Mouse (Mus musculus) CH12.LX (cell line): ENCODE data around the gene Cpeb1. TPM values are rescaled to one million over a fixed set of nuclear protein-coding genes. Genes with fewer than 3 reads are reported as not detected.

Experiments used
- DNase-seq: peaks from one replicate; pipeline ENCODE4 v3.0.0-alpha.2; 2013; ENCODE audit errors: extremely low read depth
- H3K27ac ChIP-seq: 2 replicates; pipeline ENCODE4 v1.5.1; 2012; ENCODE audit warnings: low read depth, mild to moderate bottlenecking, control low read depth, moderate library complexity; ENCODE audit not compliant: insufficient read depth
- H3K27me3 ChIP-seq: replicated peaks from 2 replicates; pipeline ENCODE3; 2012; ENCODE audit warnings: inconsistent platforms
- H3K36me3 ChIP-seq, 2 experiments: replicated peaks in 1 of 2; 2 replicates each; pipeline versions ENCODE3 to v1.6.1; 2012; ENCODE audit warnings: inconsistent platforms in 1 of 2, low read length in 1 of 2, mild to moderate bottlenecking in 1 of 2, mixed read lengths in 1 of 2, moderate library complexity in 1 of 2; ENCODE audit not compliant: control insufficient read depth in 1 of 2, insufficient read depth in 1 of 2
- H3K4me1 ChIP-seq, 2 experiments: 2 replicates each; pipeline ENCODE4 v1.6.1; 2012; ENCODE audit warnings: inconsistent platforms in 1 of 2, moderate library complexity in 1 of 2; ENCODE audit not compliant: insufficient read depth in 2 of 2, control insufficient read depth in 1 of 2
- H3K4me2 ChIP-seq: 2 replicates; pipeline ENCODE4 v1.6.1; 2012; ENCODE audit warnings: low read depth, mild to moderate bottlenecking, control low read depth; ENCODE audit not compliant: poor library complexity, insufficient read depth, severe bottlenecking
- H3K4me3 ChIP-seq, 3 experiments: fragments of 150-350 bp in 1 of 3; sonication (generic) in 1 of 3; replicated peaks in 1 of 3; 2 replicates each; pipeline versions ENCODE3 to v1.5.1; 2011 to 2012; ENCODE audit warnings: low read depth in 2 of 3, low read length in 2 of 3, mild to moderate bottlenecking in 2 of 3, moderate library complexity in 2 of 3, control low read depth in 1 of 3, improper control_type of control experiment in 1 of 3, inconsistent platforms in 1 of 3, mixed read lengths in 1 of 3; ENCODE audit not compliant: poor library complexity in 1 of 3
- H3K79me2 ChIP-seq: replicated peaks from 2 replicates; pipeline ENCODE4 v1.6.1; 2012; ENCODE audit warnings: mild to moderate bottlenecking, moderate library complexity; ENCODE audit not compliant: control insufficient read depth, poor library complexity, insufficient read depth, severe bottlenecking; ENCODE audit errors: extremely low read depth
- H3K9ac ChIP-seq: 2 replicates; pipeline ENCODE4 v1.6.1; 2012; ENCODE audit warnings: low read depth, mild to moderate bottlenecking, control low read depth, moderate library complexity; ENCODE audit not compliant: insufficient read depth
- H3K9me3 ChIP-seq: replicated peaks from 2 replicates; pipeline ENCODE3; 2012; ENCODE audit warnings: low read length, inconsistent platforms, mixed read lengths
- HCFC1 ChIP-seq: IDR thresholded peaks from 2 replicates; pipeline ENCODE4 v1.6.1; 2012; ENCODE audit warnings: low read depth, mild to moderate bottlenecking, inconsistent platforms, low read length, improper control_type of control experiment
- MAX ChIP-seq: IDR thresholded peaks from 2 replicates; pipeline ENCODE4 v1.6.1; 2011; ENCODE audit warnings: low read length, improper control_type of control experiment
- RAD21 ChIP-seq: IDR thresholded peaks from 2 replicates; pipeline ENCODE4 v1.6.1; 2011; ENCODE audit warnings: low read depth, mild to moderate bottlenecking, low read length, improper control_type of control experiment, moderate library complexity
- UBTF ChIP-seq: IDR thresholded peaks from 2 replicates; pipeline ENCODE4 v1.6.1; 2012; ENCODE audit warnings: low read depth, mild to moderate bottlenecking, inconsistent platforms, low read length, improper control_type of control experiment, moderate library complexity
- dilution Hi-C: fragments of 300-500 bp; cut with MboI; formaldehyde crosslinking; loops from 2 replicates; pipeline ENCODE4 v1.14.3; 2020; ENCODE audit warnings: low sequenced_read_pairs; ENCODE audit not compliant: extremely low pct_unique_long_range_greater_than_20kb, extremely low pct_ligation_motif_present
- in situ Hi-C: fragments of 300-500 bp; cut with MboI; formaldehyde crosslinking; loops from 3 replicates; pipeline ENCODE4 v1.14.3; 2019; ENCODE audit warnings: low sequenced_read_pairs, low pct_ligation_motif_present, low pct_unique_long_range_greater_than_20kb, mixed read lengths
- polyA plus RNA-seq: library from polyadenylated mRNA; unstranded; fragments of >175 nt; gene quantifications from 2 replicates; pipeline ENCODE4 v1.2.1, GENCODE M21; 2012; ENCODE audit warnings: low read depth; ENCODE audit not compliant: insufficient read length
- total RNA-seq, 2 experiments: library from RNA; depleted of rRNA; stranded (reverse); fragments of 300-350 nt in 1 of 2; fragments of >200 nt in 1 of 2; gene quantifications; 2 replicates each; pipeline ENCODE4 v1.2.3; 2012 to 2014

Gene Cpeb1
- total and polyA plus RNA-seq, 3 experiments: 0.26 TPM; not detected in 2

- Histone ChIP-seq H3K9ac (no peak overlapping the region), H3K4me3 (no peak overlapping the region), H3K36me3 (peaks cover 17 to 56% of the 10 kb centered on the region in 2 experiments), H3K4me2 (no peak overlapping the region), H3K79me2 (no peaks in the 10 kb centered on the region), H3K27me3 (no peaks in the 10 kb centered on the region), H3K4me1 (peaks cover 3 to 28% of the 10 kb centered on the region in 2 experiments; a peak in 3 of 4 replicates), H3K9me3 (no peaks in the 10 kb centered on the region), H3K27ac (no peak overlapping the region)
- in situ Hi-C loops (no loop called here), dilution Hi-C loops (no loop called here)
- DNase-seq: no peak
- TF ChIP-seq HCFC1 (no peak), RAD21 (no peak), UBTF (no peak), MAX (no peak)
Observed at GRCm38 (mm10) chr7:81298206-81298605, 157.1 kb downstream of the Cpeb1 start.

Other genes with a start within 250 kb of the Cpeb1 start
- 8.1 and 9.1 TPM in 2 replicates for gene Pde8a, start 241.9 kb downstream of the Cpeb1 start, total RNA-seq (2012; rRNA removed)
- gene Pde8a, start 241.9 kb downstream of the Cpeb1 start, total RNA-seq (2014; rRNA removed): 8.0 and 8.3 TPM in 2 replicates
- 22.7 and 24.0 TPM in 2 replicates for gene Pde8a, start 241.9 kb downstream of the Cpeb1 start, polyA plus RNA-seq
- gene Rps17, start 110.2 kb downstream of the Cpeb1 start, total RNA-seq (2012; rRNA removed): 5,063 and 5,120 TPM in 2 replicates
- gene Rps17, start 110.2 kb downstream of the Cpeb1 start, total RNA-seq (2014; rRNA removed): 4,582 and 5,238 TPM in 2 replicates
- gene Rps17, start 110.2 kb downstream of the Cpeb1 start, polyA plus RNA-seq: 2,159 and 2,532 TPM in 2 replicates
- not detected in 2 replicates for gene Ap3b2, start 38.5 kb upstream of the Cpeb1 start, total RNA-seq (2012; rRNA removed)
- gene Ap3b2, start 38.5 kb upstream of the Cpeb1 start, total RNA-seq (2014; rRNA removed): not detected in 2 replicates
- not detected in 2 replicates for gene Ap3b2, start 38.5 kb upstream of the Cpeb1 start, polyA plus RNA-seq
- gene BC048679, start 42.8 kb upstream of the Cpeb1 start, total RNA-seq (2012; rRNA removed): not detected in 2 replicates
- not detected in 2 replicates for gene BC048679, start 42.8 kb upstream of the Cpeb1 start, total RNA-seq (2014; rRNA removed)
- gene BC048679, start 42.8 kb upstream of the Cpeb1 start, polyA plus RNA-seq: not detected in 2 replicates
- 1.2 and 1.6 TPM in 2 replicates for gene Fsd2, start 111.5 kb upstream of the Cpeb1 start, total RNA-seq (2012; rRNA removed)
- 0.18 and 0.26 TPM in 2 replicates for gene Fsd2, start 111.5 kb upstream of the Cpeb1 start, total RNA-seq (2014; rRNA removed)
- gene Fsd2, start 111.5 kb upstream of the Cpeb1 start, polyA plus RNA-seq: 0.54 and 0.56 TPM in 2 replicates
- gene Whamm, start 115.8 kb upstream of the Cpeb1 start, total RNA-seq (2012; rRNA removed): 9.7 and 13.3 TPM in 2 replicates
- 5.2 and 5.4 TPM in 2 replicates for gene Whamm, start 115.8 kb upstream of the Cpeb1 start, total RNA-seq (2014; rRNA removed)
- gene Whamm, start 115.8 kb upstream of the Cpeb1 start, polyA plus RNA-seq: 11.2 and 13.3 TPM in 2 replicates